Mouse (Mus musculus) Patski (cell line): Measurements from ENCODE around the gene Mical3. TPM values are rescaled to one million over a fixed set of nuclear protein-coding genes. Genes with fewer than 3 reads are reported as not detected.

Source experiments
- ATAC-seq: fragments of 100-300 bp; one replicate; pipeline ENCODE4 v1.8.0; 2021
- CTCF ChIA-PET: fragments of 350-600 bp; sonication (Branson Sonifier 250); formaldehyde crosslinking; loops from one replicate; lab custom pipeline; 2022; ENCODE audit warnings: inconsistent platforms; lab: Charles Lee
- POLR2A ChIA-PET: fragments of 350-600 bp; sonication (Branson Sonifier 250); formaldehyde crosslinking; loops from one replicate; lab custom pipeline; 2022; ENCODE audit warnings: antibody characterized with exemption, inconsistent platforms; lab: Charles Lee
- DNase-seq: peaks from one replicate; pipeline ENCODE4 v3.0.0-alpha.2; 2011; ENCODE audit warnings: low read depth, low spot score
- H3K27me3 ChIP-seq: fragments of 371-371 bp; one replicate; pipeline ENCODE4 v1.5.1; 2021
- CTCF ChIP-seq: fragments of 100-300 bp; IDR thresholded peaks from one replicate; pipeline ENCODE4 v1.5.1; 2021
- in situ Hi-C: fragments of 300-500 bp; cut with MboI; formaldehyde crosslinking; loops from 3 replicates; pipeline ENCODE4 v1.11.1; 2018; ENCODE audit warnings: low pct_unique_long_range_greater_than_20kb, mixed read lengths
- polyA plus RNA-seq: library from polyadenylated mRNA; unstranded; gene quantifications from one replicate; pipeline ENCODE4 v1.2.3, GENCODE M21; 2021

The Mical3 gene
- polyA plus RNA-seq, 1 experiment from 2014 or later: 47.3 TPM

DNA sequence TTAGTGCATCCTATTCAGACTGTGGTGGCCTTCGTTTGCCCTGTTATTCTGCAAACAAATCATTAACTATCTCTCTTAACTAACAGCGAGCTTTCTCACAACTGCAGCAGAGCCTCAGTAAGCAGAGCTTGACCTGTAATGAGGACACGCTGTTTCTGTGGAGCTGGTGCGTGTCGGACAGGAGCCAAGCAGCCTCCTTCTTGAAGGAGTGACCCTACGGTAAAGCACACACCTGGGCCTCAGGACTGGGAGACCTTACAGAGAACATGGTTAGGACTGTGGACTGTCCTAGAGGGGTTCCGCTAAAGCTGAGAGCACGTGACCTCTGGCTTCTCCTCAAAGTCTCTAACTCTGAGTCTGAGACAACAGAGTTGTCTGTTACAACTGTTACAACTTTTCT is 82.1 kb downstream of the Mical3 start:
- DNase-seq (no peak), ATAC-seq (no peak)
- H3K27me3 ChIP-seq: no peaks in the 10 kb centered on the region
- TF ChIP-seq CTCF: no peak
- ChIA-PET POLR2A (no interaction called here), CTCF (no interaction called here)
- in situ Hi-C loops: no loop called here

DNA sequence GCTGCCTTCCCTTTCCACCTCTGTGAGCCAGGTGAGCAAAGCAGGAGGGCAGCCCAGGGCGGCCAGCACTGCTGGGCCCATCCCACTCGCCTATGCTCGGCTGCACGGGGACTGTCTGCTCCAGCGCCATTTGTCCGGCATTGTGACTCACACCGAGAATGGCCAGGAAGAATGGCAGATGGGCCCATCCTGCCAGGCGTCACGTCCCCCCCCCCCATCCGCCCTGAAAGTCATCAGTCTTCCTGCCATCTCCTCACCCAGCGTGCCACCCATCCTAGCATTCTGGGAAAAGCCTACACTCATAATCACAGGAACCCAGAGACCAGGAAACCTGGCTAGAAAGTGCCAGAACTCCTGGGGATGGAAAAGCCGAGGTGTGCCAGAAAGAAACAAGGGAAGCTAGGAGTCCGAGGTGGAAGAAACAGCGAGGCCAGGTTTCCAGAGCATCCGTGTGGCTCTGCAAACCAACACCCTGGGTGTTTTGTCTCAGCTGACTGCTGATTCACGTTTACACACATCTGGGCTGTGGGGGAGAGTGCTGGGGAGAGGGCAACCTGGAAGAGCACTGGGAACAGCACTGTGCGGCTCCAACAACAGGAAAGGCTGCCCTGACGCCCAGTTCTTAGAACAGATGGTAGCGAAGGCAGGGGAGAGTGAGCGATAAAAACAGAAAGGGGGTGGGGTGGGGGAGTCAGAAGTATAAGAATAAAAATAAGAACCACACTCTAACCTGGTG is 85.3 kb downstream of the Mical3 start:
- POLR2A ChIA-PET: interaction anchor here (0.6 to 1.2 kb wide), 2 partner anchors 16 to 131 kb away, joined by 3 to 6 read pairs; no protein-coding TSS in a partner anchor
- H3K27me3 ChIP-seq: no peaks in the 10 kb centered on the region
- no peak for TF ChIP-seq CTCF
- DNase-seq: no peak
- CTCF ChIA-PET: no interaction called here
- in situ Hi-C loops: no loop called here
- no peak for ATAC-seq

GRCm38 (mm10) chr6:121043434-121044189 is 87.2 kb downstream of the Mical3 start:
- ChIA-PET CTCF (interaction anchor here (0.7 to 1.7 kb wide), 5 partner anchors 66 to 137 kb away, joined by 3 to 4 read pairs (median 4); no protein-coding TSS in a partner anchor), POLR2A (interaction anchor here (0.5 to 1.4 kb wide), 4 partner anchors 17 to 903 kb away, joined by 3 to 5 read pairs (median 4); no protein-coding TSS in a partner anchor)
- peak; percentile 78 for ATAC-seq
- no peak for TF ChIP-seq CTCF
- peak; percentile 95 for DNase-seq
- no peaks in the 10 kb centered on the region for H3K27me3 ChIP-seq
- in situ Hi-C loops: no loop called here

DNA sequence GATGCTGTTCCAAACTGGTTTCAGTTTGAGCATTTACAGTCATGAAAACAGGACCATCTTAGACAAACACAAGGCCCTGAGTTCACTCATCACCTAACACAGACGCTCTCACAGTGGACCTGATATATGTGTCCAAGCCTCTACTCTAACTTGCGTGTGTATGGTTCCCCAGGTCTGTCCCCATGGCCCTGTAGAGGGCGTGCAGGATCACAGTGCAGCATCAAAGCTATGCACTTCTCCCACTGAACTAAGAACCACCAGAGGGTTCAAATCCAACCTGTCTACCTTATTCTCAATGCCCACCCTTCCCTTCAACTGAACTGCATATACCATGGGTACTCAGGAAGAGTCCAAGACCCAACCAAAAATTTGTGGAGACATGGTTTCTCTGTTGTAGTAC is 91.1 kb downstream of the Mical3 start:
- POLR2A ChIA-PET: no interaction called here
- no peak for ATAC-seq
- no peak for TF ChIP-seq CTCF
- no peaks in the 10 kb centered on the region for H3K27me3 ChIP-seq
- in situ Hi-C loops: no loop called here
- CTCF ChIA-PET: no interaction called here
- no peak for DNase-seq

DNA sequence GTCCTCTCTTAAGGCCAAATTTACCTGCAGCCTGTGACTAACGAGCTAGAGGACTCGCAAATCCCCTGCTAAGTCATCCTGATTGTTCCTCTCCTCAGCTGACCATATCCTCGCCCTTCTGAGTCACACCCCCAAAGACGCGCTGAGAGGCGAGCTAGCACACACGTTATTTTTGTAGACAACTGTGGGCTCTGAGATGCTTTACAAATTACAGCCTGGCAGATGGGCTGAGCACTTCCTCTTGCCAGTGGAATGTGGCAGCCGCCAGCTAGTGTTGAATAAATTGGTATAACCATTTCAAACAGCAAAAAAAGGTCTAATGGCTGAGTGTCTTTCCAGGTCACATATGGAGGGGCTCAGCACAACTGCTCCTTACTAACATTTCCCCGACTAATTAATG is 91.5 kb downstream of the Mical3 start:
- DNase-seq: no peak
- POLR2A ChIA-PET: no interaction called here
- CTCF ChIA-PET: no interaction called here
- in situ Hi-C loops: no loop called here
- ATAC-seq: peak; percentile 21
- no peak for TF ChIP-seq CTCF
- H3K27me3 ChIP-seq: no peaks in the 10 kb centered on the region

DNA sequence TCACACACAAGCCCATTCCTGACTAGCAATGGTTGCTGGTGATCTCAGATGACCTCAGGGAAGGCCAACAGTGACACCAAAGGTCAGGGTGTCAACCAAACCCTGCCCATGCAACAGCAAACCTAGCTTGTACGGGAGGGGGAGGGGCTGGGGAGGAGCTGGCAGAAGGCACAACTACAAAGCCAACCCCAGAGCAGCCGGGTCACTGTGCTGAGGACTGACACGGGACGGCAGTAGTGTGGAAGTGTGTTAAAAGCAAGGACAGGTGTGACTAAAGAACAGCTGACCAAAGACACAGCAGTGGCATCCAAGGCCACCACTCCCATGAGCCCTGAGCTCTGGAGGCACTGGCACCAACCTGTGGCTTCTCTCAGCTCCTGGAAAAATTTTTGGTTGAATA is 93.7 kb downstream of the Mical3 start:
- no peak for TF ChIP-seq CTCF
- no peak for DNase-seq
- no peaks in the 10 kb centered on the region for H3K27me3 ChIP-seq
- CTCF ChIA-PET: no interaction called here
- in situ Hi-C loops: no loop called here
- ATAC-seq: no peak
- POLR2A ChIA-PET: no interaction called here

DNA sequence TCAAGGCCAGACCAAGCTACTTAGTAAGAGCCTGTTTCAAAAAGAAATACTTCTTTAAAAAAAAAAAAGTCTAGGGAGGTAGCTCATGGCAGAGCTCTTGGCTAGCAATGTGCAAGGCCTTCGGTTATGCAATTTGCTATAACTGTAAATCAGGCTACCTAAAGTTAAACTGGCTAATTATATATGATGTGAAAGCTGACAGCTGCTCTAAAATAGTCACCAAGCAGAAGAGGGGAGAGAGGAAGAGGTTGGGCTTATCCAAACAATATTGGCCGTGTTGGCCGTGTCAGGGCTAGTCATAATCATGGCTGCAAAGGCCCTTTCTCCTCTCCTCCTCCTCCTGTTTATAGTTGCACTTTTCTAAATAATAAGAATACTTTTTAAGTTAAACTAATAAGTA is 94.9 kb downstream of the Mical3 start:
- H3K27me3 ChIP-seq: no peaks in the 10 kb centered on the region
- ChIA-PET POLR2A (no interaction called here), CTCF (no interaction called here)
- in situ Hi-C loops: no loop called here
- TF ChIP-seq CTCF: no peak
- DNase-seq (no peak), ATAC-seq (no peak)

DNA sequence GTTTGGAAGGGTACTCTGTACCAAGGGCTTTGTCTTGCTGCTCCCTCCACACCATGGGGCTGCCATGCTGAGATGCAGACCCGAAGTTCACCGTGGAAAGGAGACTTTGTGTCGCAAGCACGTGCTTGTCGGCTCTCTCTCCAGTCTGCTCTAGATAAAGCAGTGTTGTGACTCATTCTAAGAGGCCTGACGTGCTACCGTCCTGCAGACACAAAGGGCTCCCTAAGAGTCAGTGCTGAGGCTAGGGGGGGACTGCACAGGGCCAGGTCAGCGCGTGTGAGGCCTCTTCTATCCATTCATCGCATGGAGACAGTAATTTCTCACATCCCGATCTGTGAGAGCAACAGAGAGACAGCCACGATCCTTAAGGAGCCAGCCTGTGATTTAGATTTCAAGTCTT is 95.5 kb downstream of the Mical3 start:
- DNase-seq: no peak
- H3K27me3 ChIP-seq: no peaks in the 10 kb centered on the region
- in situ Hi-C loops: no loop called here
- no peak for TF ChIP-seq CTCF
- ChIA-PET POLR2A (no interaction called here), CTCF (no interaction called here)
- no peak for ATAC-seq

GRCm38 (mm10) chr6:121033250-121033649 is 97.5 kb downstream of the Mical3 start:
- ATAC-seq: no peak
- no peaks in the 10 kb centered on the region for H3K27me3 ChIP-seq
- DNase-seq: no peak
- CTCF ChIA-PET: no interaction called here
- no peak for TF ChIP-seq CTCF
- in situ Hi-C loops: no loop called here
- POLR2A ChIA-PET: no interaction called here

DNA sequence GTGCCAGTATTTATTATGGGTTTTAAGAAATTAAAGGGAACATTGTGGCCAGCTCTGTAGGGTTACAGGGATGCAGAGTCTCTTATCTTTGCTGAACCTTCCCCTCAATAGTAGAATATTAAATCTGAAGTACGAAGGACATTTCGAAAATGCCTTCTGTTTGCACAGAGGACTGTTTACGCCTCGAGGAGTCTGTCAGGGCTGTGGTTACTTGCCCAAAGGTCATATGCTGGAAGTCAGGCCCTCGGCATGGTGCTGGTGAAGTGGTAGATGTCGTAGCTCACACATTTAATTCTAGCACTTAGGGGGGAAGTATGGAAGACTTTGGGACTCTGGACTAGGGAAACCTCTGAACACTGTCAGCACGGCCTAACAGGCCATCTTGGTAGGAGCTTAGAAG is 99.4 kb downstream of the Mical3 start:
- in situ Hi-C loops: no loop called here
- DNase-seq (no peak), ATAC-seq (no peak)
- H3K27me3 ChIP-seq: no peaks in the 10 kb centered on the region
- no peak for TF ChIP-seq CTCF
- ChIA-PET CTCF (no interaction called here), POLR2A (no interaction called here)
